Mouse (Mus musculus) gastrocnemius, adult 18-20 months (tissue): ENCODE results near the gene Samd4. TPM values are rescaled to one million over a fixed set of nuclear protein-coding genes. Genes with fewer than 3 reads are reported as not detected.
A peak's percentile ranks its signal among the peaks of the same experiment; 100 is the strongest.
"Not testable (repeated sequence)": the region's sequence is repeated elsewhere in the genome, so short reads cannot be mapped to it uniquely, and the experiment has no call there.

Experiments used
- DNase-seq: peaks from one replicate; pipeline ENCODE4 v3.0.0; 2021; ENCODE audit warnings: low spot score
- microRNA-seq: library from miRNA; unstranded; fragments of <30 nt; microRNA quantifications from one replicate; pipeline ENCODE4 v1.2.0, GENCODE M21; 2021
- total RNA-seq, 2 experiments: library from RNA; stranded (reverse); gene quantifications; 2 replicates each; pipeline ENCODE4 v1.2.3; 2021

Gene Samd4
- total RNA-seq, 2 experiments from 2014 or later = 54.5 to 72.9 TPM

- DNase-seq = no peak
Measured at GRCm38 (mm10) chr14:47104246-47105173, 221.9 kb downstream of the Samd4 start.

GRCm38 (mm10) chr14:47105174-47105557 lies 222.5 kb downstream of the Samd4 start:
- no peak for DNase-seq

GRCm38 (mm10) chr14:47105755-47106154 lies 223.1 kb downstream of the Samd4 start:
- DNase-seq = no peak

GRCm38 (mm10) chr14:47107461-47107860 lies 224.8 kb downstream of the Samd4 start:
- no peak for DNase-seq

- DNase-seq = not testable (repeated sequence)
Measured at GRCm38 (mm10) chr14:47110391-47110790, 227.7 kb downstream of the Samd4 start.

GRCm38 (mm10) chr14:47111341-47111740 lies 228.7 kb downstream of the Samd4 start:
- no peak for DNase-seq

GRCm38 (mm10) chr14:47115154-47115553 lies 232.5 kb downstream of the Samd4 start:
- no peak for DNase-seq

- no peak for DNase-seq
Measured at GRCm38 (mm10) chr14:47116062-47116762, 233.6 kb downstream of the Samd4 start.

GRCm38 (mm10) chr14:47117522-47117921 lies 234.9 kb downstream of the Samd4 start:
- no peak for DNase-seq

GRCm38 (mm10) chr14:47127987-47128386 lies 245.3 kb downstream of the Samd4 start:
- no peak for DNase-seq

GRCm38 (mm10) chr14:47133948-47134347 lies 251.3 kb downstream of the Samd4 start:
- no peak for DNase-seq

GRCm38 (mm10) chr14:47136637-47137036 lies 254.0 kb downstream of the Samd4 start:
- no peak for DNase-seq

GRCm38 (mm10) chr14:47138853-47139252 lies 256.2 kb downstream of the Samd4 start:
- no peak for DNase-seq

GRCm38 (mm10) chr14:47144326-47144725 lies 261.7 kb downstream of the Samd4 start:
- DNase-seq = no peak

- no peak for DNase-seq
Measured at GRCm38 (mm10) chr14:47151306-47151705, 268.7 kb downstream of the Samd4 start.

GRCm38 (mm10) chr14:47154303-47154702 lies 271.6 kb downstream of the Samd4 start:
- no peak for DNase-seq

Small RNA genes within 50 kb of the gene (microRNA-seq; reads per million reads assigned to microRNA genes)
- gene Mir378c = 132 reads per million, percentile 63 among the genes with 10 or more reads in this experiment

Other genes with a start within 250 kb of the Samd4 start
- gene Cdkn3, start 122.3 kb upstream of the Samd4 start, total RNA-seq = not detected
- 10 to 100 TPM; 55.0 to 57.3 TPM for gene Cnih1, start 94.4 kb upstream of the Samd4 start, total RNA-seq
- gene Gmfb, start 60.6 kb upstream of the Samd4 start, total RNA-seq = 10 to 100 TPM; 17.3 to 18.1 TPM
- 10 to 100 TPM; 48.2 to 52.4 TPM for gene Cgrrf1, start 50.7 kb upstream of the Samd4 start, total RNA-seq